Mouse (Mus musculus) brain, embryonic 14.5 days (tissue): ENCODE data around the gene Olfr524.

Source experiments
- CTCF ChIP-seq: fragments of 200-500 bp; IDR thresholded peaks from 2 replicates; pipeline ENCODE4 v1.5.1; 2012; ENCODE audit warnings: inconsistent platforms, mild to moderate bottlenecking, moderate library complexity, borderline replicate concordance; ENCODE audit not compliant: insufficient read depth, insufficient read length; ENCODE audit errors: extremely low read depth
- POLR2A ChIP-seq: fragments of 200-500 bp; IDR thresholded peaks from 2 replicates; pipeline ENCODE4 v1.6.1; 2012; ENCODE audit warnings: mild to moderate bottlenecking, inconsistent platforms, borderline replicate concordance; ENCODE audit not compliant: poor library complexity, insufficient read depth, insufficient read length, severe bottlenecking; ENCODE audit errors: extremely low read depth

DNA sequence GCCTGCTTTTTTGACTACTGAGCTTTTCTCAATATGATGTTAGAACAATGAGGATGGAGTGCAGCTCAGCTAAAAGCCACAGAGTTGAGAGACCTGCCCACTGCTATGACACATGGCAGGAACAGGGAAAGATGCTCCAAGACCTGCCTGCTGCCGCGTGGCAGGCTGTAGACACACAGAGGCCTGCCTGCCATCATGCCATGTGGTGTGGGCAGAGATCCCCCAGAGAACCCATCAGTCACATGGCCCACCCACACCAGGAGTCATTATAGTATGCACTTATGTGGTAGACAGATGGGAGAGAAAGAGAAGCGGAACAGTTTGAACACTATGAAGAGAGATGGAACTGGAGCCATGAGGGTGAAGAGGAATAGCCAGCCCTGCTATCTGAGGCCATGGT lies 27.9 kb upstream of the Olfr524 start:
- TF ChIP-seq POLR2A (no peak), CTCF (no peak)
